In genomic region chr8:108244636-108245494, GRCm38 (mm10) we compare ENCODE assay signal across 13 mouse cellular contexts.
DNase-seq lines count a peak whose midpoint lies in the region; ATAC-seq lines count a peak whose summit lies in the region.
"Had no signal": no experiment of that assay in that cellular context is flagged by ENCODE, and none has a peak within 500 bp of the region (broad histone marks: within the 10 kb centered on the region; RNA-seq: fewer than 3 reads in every experiment).

No protein-coding gene starts in this region.

- ATAC-seq in embryonic facial prominence, embryonic 13.5 days (ENCODE audit: insufficient number of reproducible peaks, insufficient read depth, low FRiP score, low TSS enrichment, low read depth), result no peak
- ATAC-seq in hindbrain, embryonic 12.5 days (ENCODE audit: low FRiP score), result peak; percentile 66; the same call in 1 of the 2 replicates
- ATAC-seq in neural tube, embryonic 12.5 days (ENCODE audit: low FRiP score, low read depth), result no peak; the same call in 1 of the 2 replicates

- H3K27ac ChIP-seq in embryonic facial prominence, embryonic 13.5 days, result no peak overlapping the region
- peak overlapping the region; percentile 92 for H3K27ac ChIP-seq in hindbrain, embryonic 12.5 days
- H3K27ac ChIP-seq in neural tube, embryonic 12.5 days, result peak overlapping the region; percentile 47; the same call in 1 of the 2 replicates
- H3K27ac ChIP-seq: limb, embryonic 13.5 days had no signal

- H3K9me3 ChIP-seq in embryonic facial prominence, embryonic 13.5 days, result no peaks in the 10 kb centered on the region
- H3K9me3 ChIP-seq in hindbrain, embryonic 12.5 days (replicated peaks), result no peaks in the 10 kb centered on the region
- no peaks in the 10 kb centered on the region for H3K9me3 ChIP-seq in neural tube, embryonic 12.5 days
- H3K9me3 ChIP-seq: limb, embryonic 13.5 days had no signal

- peaks cover 46% of the 10 kb centered on the region for H3K4me1 ChIP-seq in embryonic facial prominence, embryonic 13.5 days
- H3K4me1 ChIP-seq in hindbrain, embryonic 12.5 days, result peaks cover 45% of the 10 kb centered on the region
- H3K4me1 ChIP-seq in neural tube, embryonic 12.5 days, result peaks cover 34% of the 10 kb centered on the region

- H3K4me2 ChIP-seq in embryonic facial prominence, embryonic 13.5 days, result peak overlapping the region; percentile 47
- H3K4me2 ChIP-seq in hindbrain, embryonic 12.5 days (replicated peaks), result peak overlapping the region; percentile 48
- H3K4me2 ChIP-seq in neural tube, embryonic 12.5 days (replicated peaks), result peak overlapping the region; percentile 51
- H3K4me2 ChIP-seq: limb, embryonic 13.5 days had no signal

- intact Hi-C loops in left cerebral cortex, postnatal 4 days (cut with DNase I), result loop anchor here (5.0 kb wide), 1 partner anchor 452 kb away; no protein-coding TSS in a partner anchor

- H3K27me3 ChIP-seq in embryonic facial prominence, embryonic 13.5 days, result no peaks in the 10 kb centered on the region
- peaks cover 6% of the 10 kb centered on the region; the same call in 1 of the 2 replicates for H3K27me3 ChIP-seq in hindbrain, embryonic 12.5 days
- no peaks in the 10 kb centered on the region for H3K27me3 ChIP-seq in neural tube, embryonic 12.5 days (replicated peaks)

- H3K9ac ChIP-seq in embryonic facial prominence, embryonic 13.5 days, result 0 out of 2 replicates have a peak overlapping the region, but pooled peaks have one; percentile 27
- peak overlapping the region; percentile 36; the same call in 1 of the 2 replicates for H3K9ac ChIP-seq in hindbrain, embryonic 12.5 days
- H3K9ac ChIP-seq in neural tube, embryonic 12.5 days, result peak overlapping the region; percentile 36; the same call in 1 of the 2 replicates
- H3K9ac ChIP-seq: limb, embryonic 13.5 days had no signal

- DNase-seq in left cerebral cortex, postnatal 4 days, result peak; percentile 7
- no peak for DNase-seq in left cerebral cortex, adult 8-10 months (ENCODE audit: low spot score in 2 of 2)
- DNase-seq in kidney, postnatal 4 days, result no peak
- DNase-seq in c-Kit-positive CD71-positive TER-119-positive erythroid progenitor cells, embryonic 14.5 days (ENCODE audit: low spot score), result no peak
- no peak for DNase-seq in thymus, postnatal 4 days
- DNase-seq: gastrocnemius, postnatal 14 days; kidney, adult 9 months; layer of hippocampus, adult 9-11 months; spleen, adult 18-20 months had no signal

- WGBS in embryonic facial prominence, embryonic 13.5 days, result 41% methylated on average over 17 of the region's 17 CpGs
- 20% methylated on average over 17 of the region's 17 CpGs for WGBS in hindbrain, embryonic 12.5 days
- 22% methylated on average over 17 of the region's 17 CpGs for WGBS in neural tube, embryonic 12.5 days

- H3K36me3 ChIP-seq in embryonic facial prominence, embryonic 13.5 days, result no peaks in the 10 kb centered on the region
- H3K36me3 ChIP-seq in hindbrain, embryonic 12.5 days, result no peaks in the 10 kb centered on the region
- no peaks in the 10 kb centered on the region for H3K36me3 ChIP-seq in neural tube, embryonic 12.5 days
- H3K36me3 ChIP-seq: limb, embryonic 13.5 days had no signal

- H3K4me3 ChIP-seq in embryonic facial prominence, embryonic 13.5 days, result no peak overlapping the region; the same call in 1 of the 2 replicates
- 0 out of 2 replicates have a peak overlapping the region, but pooled peaks have one; percentile 2 for H3K4me3 ChIP-seq in hindbrain, embryonic 12.5 days
- peak overlapping the region; percentile 2; the same call in 1 of the 2 replicates for H3K4me3 ChIP-seq in neural tube, embryonic 12.5 days
- H3K4me3 ChIP-seq: limb, embryonic 13.5 days had no signal
